Mouse (Mus musculus): Measurements from ENCODE around the gene Gm14399.
A peak's percentile ranks its signal among the peaks of the same experiment; 100 is the strongest.
"Not testable (repeated sequence)": the region's sequence is repeated elsewhere in the genome, so short reads cannot be mapped to it uniquely, and the experiment has no call there.

The Gm14399 gene

GRCm38 (mm10) chr2:175141993-175142295, at the start of gene Gm14399:
TSS of gene Gm14399 (minus strand) at chr2:175142012.
- DNase-seq: peak; percentile 22

GRCm38 (mm10) chr2:175179008-175179407, 37.2 kb upstream of the Gm14399 start:
- not testable (repeated sequence) for DNase-seq

GRCm38 (mm10) chr2:175176312-175176711, 34.5 kb upstream of the Gm14399 start:
- no peak for DNase-seq

- DNase-seq: not testable (repeated sequence)
Measured at GRCm38 (mm10) chr2:175175401-175176180, 33.8 kb upstream of the Gm14399 start, which contains the start of gene Gm14443. TSS of gene Gm14443 (minus strand) at chr2:175175871.

- DNase-seq: not testable (repeated sequence)
Measured at GRCm38 (mm10) chr2:175174058-175174457, 32.2 kb upstream of the Gm14399 start.

- DNase-seq: not testable (repeated sequence)
Measured at GRCm38 (mm10) chr2:175172906-175173595, 31.2 kb upstream of the Gm14399 start.

GRCm38 (mm10) chr2:175172123-175172522, 30.3 kb upstream of the Gm14399 start:
- no peak for DNase-seq

- DNase-seq: not testable (repeated sequence)
Measured at GRCm38 (mm10) chr2:175166870-175167269, 25.1 kb upstream of the Gm14399 start.

GRCm38 (mm10) chr2:175165110-175165509, 23.3 kb upstream of the Gm14399 start:
- DNase-seq: not testable (repeated sequence)

- DNase-seq: not testable (repeated sequence)
Measured at GRCm38 (mm10) chr2:175161438-175161837, 19.6 kb upstream of the Gm14399 start.

GRCm38 (mm10) chr2:175158642-175159041, 16.8 kb upstream of the Gm14399 start:
- DNase-seq: no peak

- no peak for DNase-seq
Measured at GRCm38 (mm10) chr2:175156696-175157095, 14.9 kb upstream of the Gm14399 start.

- DNase-seq: not testable (repeated sequence)
Measured at GRCm38 (mm10) chr2:175141118-175141992, 457 bp downstream of the Gm14399 start.

- not testable (repeated sequence) for DNase-seq
Measured at GRCm38 (mm10) chr2:175140624-175141023, 1.2 kb downstream of the Gm14399 start.
